Mouse (Mus musculus) granulocyte monocyte progenitor cell, adult 5-6 weeks (primary cell): Measurements from ENCODE around the gene Gpr1. TPM values are rescaled to one million over a fixed set of nuclear protein-coding genes. Genes with fewer than 3 reads are reported as not detected.

Experiments
- ATAC-seq: replicated peaks from 2 replicates; pipeline ENCODE4 v1.8.0; 2016; ENCODE audit warnings: mild to moderate bottlenecking, moderate TSS enrichment, inconsistent platforms; ENCODE audit not compliant: poor library complexity, severe bottlenecking
- total RNA-seq, 2 experiments: library from RNA; stranded (forward) in 1 of 2; stranded (reverse) in 1 of 2; fragments of 200-712, 200-1000 nt in 1 of 2; fragments of >200 nt in 1 of 2; fragmentation: Nextera tagmentation in 1 of 2; gene quantifications; 2 replicates each; pipeline ENCODE4 v1.2.3; 2014 to 2017

The Gpr1 gene
- total RNA-seq (2014; fragmentation: Nextera tagmentation), result not detected in 2 replicates
- total RNA-seq (2017), result not detected in 2 replicates

GRCm38 (mm10) chr1:63214271-63214558 lies at the start of gene Gpr1:
Gene Gpr1, minus strand, starts transcription at chr1:63214543.
- no peak for ATAC-seq

DNA sequence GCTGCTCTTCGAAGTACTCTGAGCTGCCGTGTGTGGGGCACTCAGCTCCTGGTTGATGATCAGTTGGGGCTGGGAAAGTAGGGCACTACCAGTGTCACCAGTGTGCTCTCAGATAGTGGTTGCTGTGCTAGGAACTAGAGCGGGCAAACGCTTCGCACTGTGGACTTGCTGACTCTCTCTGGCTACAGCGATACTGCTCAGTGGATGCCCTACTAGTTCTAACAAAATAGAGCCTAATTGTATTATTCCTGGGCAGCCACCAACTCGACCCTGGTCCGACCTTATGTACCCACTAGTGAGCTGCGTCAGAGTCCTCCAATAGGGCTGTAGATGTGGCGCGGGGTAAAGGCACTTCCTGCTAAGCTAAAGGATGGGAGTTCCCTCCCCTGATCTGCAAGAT lies 49.3 kb upstream of the Gpr1 start:
- ATAC-seq, result no peak

- ATAC-seq, result no peak
Observed at GRCm38 (mm10) chr1:63261041-63261590, 46.8 kb upstream of the Gpr1 start.

GRCm38 (mm10) chr1:63260742-63261033 lies 46.3 kb upstream of the Gpr1 start:
- ATAC-seq, result no peak

- no peak for ATAC-seq
Observed at GRCm38 (mm10) chr1:63259916-63260741, 45.8 kb upstream of the Gpr1 start.

- ATAC-seq, result no peak
Observed at GRCm38 (mm10) chr1:63259271-63259830, 45.0 kb upstream of the Gpr1 start.

DNA sequence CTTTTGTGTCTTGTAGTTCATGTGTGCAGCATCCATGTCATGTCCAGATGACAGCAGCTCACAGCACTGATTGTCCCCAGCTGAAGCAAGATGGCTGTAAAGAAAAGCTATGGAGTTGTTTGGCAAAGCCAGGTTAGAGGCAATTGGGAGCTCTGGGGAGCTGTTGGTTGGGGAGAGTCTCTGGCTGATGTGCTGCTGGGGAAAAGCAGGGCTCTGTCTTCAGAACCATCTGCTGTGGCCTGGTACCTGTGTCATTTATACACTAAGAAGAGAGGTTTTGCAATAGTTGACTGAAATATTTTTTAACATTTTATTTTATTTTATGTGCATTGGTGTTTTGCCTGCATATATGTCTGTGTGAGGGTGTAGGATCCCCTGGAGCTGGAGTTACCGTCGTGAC lies 44.2 kb upstream of the Gpr1 start:
- ATAC-seq, result no peak

DNA sequence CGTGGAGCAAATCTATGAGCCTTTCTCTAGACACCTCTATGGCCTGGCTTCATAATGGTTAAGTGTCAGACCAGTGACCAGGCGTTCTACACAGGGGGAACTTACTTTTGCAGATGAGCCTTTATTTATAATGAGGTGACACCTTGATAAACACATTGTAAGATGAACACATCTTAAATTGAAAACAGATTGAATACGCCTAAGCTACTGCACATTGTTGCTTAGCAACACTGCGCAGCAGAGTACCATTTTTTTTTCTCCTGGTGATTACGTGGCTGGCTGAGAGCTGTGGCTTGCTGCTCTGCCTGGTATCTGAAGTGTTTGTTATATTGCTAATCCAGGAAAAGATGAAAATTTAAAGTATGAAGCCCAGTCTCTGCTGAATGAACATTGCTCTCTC lies 41.7 kb upstream of the Gpr1 start:
- ATAC-seq, result no peak

GRCm38 (mm10) chr1:63255101-63255500 lies 40.8 kb upstream of the Gpr1 start:
- no peak for ATAC-seq

DNA sequence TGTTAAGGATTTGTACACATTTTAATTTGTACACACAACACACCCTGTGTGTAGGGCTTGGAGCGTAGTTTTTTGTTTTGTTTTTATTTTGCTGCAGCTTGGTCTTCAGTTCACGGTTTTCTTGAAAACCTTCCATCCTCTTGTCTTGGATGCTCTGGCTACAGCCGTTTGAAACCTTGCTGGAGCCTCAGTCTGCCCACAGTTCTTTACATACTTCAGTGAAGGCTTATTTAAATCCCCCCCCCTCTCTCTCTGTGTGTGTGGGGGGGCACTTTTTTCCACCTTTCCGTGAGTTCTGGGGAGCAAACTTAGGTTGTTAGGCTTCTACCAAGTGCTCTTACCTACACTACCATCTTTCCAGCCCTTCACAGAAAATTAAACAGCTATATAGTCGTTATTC lies 38.9 kb upstream of the Gpr1 start:
- no peak for ATAC-seq

- no peak for ATAC-seq
Observed at GRCm38 (mm10) chr1:63252351-63253209, 38.2 kb upstream of the Gpr1 start.

GRCm38 (mm10) chr1:63249261-63249660 lies 34.9 kb upstream of the Gpr1 start:
- ATAC-seq, result no peak

DNA sequence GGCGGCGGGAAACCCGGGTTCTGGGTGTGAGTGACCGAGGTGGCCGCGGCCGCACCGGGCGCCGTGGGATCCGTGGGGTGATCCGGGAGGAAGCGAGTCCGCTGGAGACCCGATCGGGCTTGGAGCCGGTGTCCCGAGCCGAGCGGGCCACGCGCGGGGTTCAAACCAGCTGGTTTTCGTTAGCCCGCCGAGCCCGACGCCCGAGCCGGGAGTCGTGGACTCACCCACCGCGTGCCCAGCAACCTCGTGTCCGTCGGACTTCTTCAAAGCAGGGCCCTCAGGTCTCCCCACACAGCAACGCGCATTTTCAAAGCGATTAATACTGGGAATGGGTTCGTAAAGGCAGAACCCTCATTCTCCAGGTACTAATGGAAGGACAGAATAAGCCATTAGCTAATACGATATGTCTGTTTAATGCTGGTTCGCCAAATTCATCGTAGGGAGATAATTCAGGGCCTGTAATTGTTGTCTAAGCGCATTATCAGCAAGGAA lies 34.1 kb upstream of the Gpr1 start:
- ATAC-seq, result no peak

GRCm38 (mm10) chr1:63247831-63248359 lies 33.6 kb upstream of the Gpr1 start:
- ATAC-seq, result no peak

DNA sequence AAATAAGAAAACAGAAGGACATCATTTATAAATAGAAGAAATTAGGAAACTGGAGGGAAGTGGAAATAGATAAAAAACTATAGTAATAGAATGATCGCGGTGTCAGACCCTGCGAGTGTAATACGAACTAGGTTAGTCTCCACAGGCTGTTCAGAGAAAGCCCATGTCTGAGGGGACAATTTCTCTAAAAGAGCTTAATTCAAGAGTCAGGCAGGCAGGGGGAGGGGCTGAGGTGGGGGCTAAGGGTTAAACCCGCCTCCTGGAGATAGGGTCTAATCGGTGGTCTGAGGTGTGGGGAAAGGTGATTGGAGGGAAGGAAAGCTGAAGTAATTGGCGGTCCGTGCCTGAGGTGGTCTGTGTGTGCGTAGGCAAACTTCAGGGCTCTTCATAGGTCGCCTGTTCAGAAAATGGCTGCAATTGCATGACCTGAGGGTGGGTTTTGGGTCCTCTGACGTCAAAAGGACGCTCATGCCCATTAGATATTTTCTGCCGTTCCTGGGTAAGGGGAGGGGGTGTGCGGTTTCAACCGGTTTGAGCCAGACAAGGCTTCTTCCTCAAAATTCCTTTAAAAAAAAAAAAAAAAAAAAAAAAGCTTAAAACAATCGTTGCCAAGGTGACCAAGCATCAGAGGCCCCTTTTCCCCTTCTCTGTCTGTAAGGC lies 32.6 kb upstream of the Gpr1 start:
- ATAC-seq, result peak; percentile 55; the same call in 1 of the 2 replicates

- ATAC-seq, result no peak
Observed at GRCm38 (mm10) chr1:63243854-63244253, 29.5 kb upstream of the Gpr1 start.

- no peak for ATAC-seq
Observed at GRCm38 (mm10) chr1:63239751-63240150, 25.4 kb upstream of the Gpr1 start.

DNA sequence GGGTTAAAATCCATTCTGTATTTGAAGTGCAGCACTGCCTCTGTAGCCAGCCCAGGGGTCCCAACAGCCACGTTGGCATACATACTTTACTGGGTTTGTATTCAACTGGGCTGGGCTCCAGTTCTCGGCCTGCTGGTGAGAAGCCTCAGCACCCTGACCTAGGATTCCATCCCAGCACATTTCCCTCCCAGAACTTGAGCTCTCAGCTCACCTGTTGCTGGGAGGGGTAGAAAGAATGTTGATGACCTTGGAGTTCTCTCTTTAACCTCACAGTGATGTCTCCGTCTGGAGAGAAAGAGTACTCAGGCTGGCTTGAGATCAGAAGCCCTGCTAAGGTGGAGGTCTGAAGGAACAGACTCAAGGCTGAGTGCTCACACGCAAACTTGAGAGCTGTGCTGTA lies 25.0 kb upstream of the Gpr1 start:
- no peak for ATAC-seq

DNA sequence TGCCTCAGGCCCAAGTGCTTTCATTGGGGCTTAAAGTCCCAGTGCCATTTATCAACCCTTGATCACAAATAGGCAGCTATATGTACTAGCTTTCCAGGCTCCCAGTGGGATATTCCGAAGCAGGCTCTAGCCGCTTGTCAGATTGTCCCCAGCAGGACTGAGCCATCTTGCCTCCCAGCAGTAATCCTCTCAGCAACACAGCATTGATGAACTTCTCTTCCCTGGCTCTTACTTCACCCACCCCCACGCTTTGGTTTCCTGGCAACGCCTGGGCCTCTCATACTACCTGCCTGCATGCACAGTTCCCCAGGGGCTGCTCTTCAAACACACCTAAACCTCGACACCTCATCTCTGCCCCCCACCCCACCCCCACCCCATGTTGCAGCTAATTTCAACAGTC lies 23.0 kb upstream of the Gpr1 start:
- ATAC-seq, result no peak

- ATAC-seq, result no peak
Observed at GRCm38 (mm10) chr1:63227241-63227640, 12.9 kb upstream of the Gpr1 start.
